Mouse (Mus musculus) large intestine, adult 2 months (tissue): ENCODE measurements at regions not wholly inside any gene's neighbourhood (a gene's known extent, or its start where the extent isn't known, plus 50 kb on each side); places are given as distances from the start of the nearest gene placed in this dataset.
A peak's percentile ranks its signal among the peaks of the same experiment; 100 is the strongest.

ENCODE experiments used
- DNase-seq: peaks from one replicate; pipeline ENCODE4 v3.0.0-alpha.2; 2012; ENCODE audit warnings: low read depth, low spot score
- WGBS: fragments of 180-500 bp; shearing (Covaris S2); methylation state at CpG from one replicate; pipeline ENCODE4 v1.1.7; 2018; 5-methylcytosine and 5-hydroxymethylcytosine counted together

GRCm38 (mm10) chr12:14415543-14416181 is 263.8 kb upstream of the Fam84a start:
- WGBS, result 63% methylated on average over 3 of the region's 3 CpGs
- DNase-seq, result no peak

DNA sequence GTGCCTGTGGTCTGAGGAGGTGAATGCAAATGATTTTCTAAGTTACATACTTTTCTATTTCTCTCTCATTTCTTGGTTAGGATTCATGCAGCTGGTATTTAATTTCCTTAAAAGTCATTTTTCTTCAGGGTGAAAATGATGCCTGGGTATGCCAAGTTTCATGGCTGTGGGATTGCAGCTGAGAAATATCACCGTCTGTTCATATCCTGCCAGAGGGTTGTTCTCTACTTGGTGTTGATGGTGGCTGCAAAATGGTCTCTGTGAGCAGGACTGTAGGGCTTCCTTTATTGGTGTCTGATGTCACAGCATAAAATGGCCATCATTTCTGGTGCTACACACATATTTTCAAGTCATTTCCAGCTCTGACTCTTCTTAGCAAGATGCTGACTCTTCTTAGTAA is 259.2 kb upstream of the Fam84a start:
- whole genome bisulfite sequencing, result 87% methylated on average over 1 of the region's 1 CpGs
- DNase-seq, result no peak

DNA sequence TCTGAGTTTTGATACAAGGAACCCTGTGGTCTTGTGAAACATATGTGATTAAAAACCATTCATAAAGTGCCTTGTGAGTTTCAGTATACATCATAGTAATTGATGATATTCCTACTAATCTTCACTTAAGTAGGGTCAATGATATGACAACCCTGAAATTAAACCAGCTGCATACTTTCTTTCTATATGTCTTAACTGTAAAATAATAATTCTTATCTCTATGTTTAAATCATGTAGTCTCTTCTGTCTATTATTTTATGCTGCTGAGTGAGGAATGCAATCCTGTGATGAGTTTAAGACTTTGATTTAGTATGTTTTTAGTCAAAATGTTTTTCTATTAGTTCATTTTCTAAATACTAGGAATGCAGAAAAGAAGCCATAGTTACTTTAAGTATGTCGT is 253.9 kb upstream of the Fam84a start:
- WGBS, result 72% methylated on average over 1 of the region's 1 CpGs
- no peak for DNase-seq

DNA sequence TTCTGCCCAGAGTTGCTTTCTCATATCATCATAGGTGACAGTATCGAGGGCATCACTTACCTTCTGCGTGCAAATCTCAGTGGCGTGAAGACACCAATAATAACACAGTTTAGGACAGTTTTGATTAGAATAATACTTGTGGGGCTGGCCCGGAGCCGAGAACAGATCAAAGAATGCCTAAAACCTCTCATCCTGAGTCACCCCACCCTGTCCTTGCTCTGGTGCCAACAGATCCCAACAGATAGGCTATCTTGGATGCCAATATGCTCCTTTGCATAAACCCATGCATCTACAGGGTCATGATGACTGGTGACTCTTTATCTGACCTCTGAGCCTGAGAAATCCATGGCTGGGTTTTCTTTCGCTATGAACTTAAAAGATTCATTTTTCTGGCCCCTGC is 224.4 kb upstream of the Fam84a start:
- DNase-seq, result no peak
- WGBS, result 93% methylated on average over 6 of the region's 6 CpGs

GRCm38 (mm10) chr12:14338244-14338799 is 186.5 kb upstream of the Fam84a start:
- WGBS, result 25% methylated on average over 5 of the region's 5 CpGs
- DNase-seq, result no peak

DNA sequence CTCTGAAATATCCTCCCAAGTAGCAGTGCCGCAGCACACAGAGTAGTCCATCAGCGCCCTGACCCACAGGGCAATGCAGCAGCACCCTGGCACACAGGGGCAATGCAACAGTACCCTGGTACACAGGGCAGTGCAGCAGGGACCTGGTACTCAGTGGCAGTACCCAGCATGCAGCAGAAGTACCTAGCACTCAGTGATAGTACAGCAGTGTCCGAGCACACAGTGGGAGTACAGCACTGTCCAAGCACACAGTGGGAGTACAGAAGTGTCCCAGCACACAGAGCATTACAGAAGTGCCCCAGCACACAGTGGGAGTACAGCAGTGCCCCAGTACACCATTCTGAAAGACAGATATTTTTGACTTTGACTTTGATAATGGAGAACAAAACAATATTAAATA is 186.0 kb upstream of the Fam84a start:
- DNase-seq, result no peak
- WGBS, result 72% methylated on average over 3 of the region's 3 CpGs

DNA sequence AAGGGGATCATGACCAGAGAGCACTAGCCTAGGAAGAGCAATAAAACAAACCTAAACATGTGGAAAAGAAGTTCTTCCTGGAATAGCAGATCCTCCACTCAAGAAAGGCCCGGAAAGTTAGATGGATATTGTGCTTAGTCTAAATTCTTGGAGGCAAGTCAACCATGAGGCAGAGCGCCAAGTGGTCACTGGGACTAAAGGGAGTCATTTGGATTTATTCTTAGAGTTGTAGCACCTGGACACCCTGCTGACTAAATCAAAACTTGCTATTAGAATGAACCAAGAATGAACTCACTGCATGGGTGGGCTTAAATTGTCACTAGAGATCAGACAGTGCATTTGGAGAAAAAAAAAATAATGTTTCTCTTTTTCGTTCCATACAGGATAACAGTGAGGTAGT is 166.8 kb upstream of the Fam84a start:
- 58% methylated on average over 3 of the region's 3 CpGs for WGBS

DNA sequence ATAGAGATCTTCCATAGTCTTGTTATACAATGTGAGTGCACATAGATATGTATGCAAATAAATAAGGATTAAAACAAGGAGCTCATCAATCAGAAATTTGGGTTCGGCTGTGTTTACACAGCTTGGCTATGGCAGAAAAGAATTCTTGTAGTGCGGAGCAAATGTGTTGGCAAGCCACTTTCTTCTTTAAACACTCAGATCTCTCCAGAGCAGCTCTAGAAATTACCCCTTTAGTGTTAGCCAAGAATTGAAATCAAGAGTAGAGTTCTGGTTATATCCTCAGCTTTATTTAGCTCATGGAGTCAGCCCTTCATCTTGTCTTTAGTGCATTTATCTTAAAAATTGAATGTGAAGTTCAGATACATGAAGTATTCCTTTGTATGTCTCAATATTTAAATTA is 164.5 kb upstream of the Fam84a start:
- 39% methylated on average over 2 of the region's 2 CpGs for WGBS
- no peak for DNase-seq

More for the DNA sequence above, 166.8 kb upstream of the Fam84a start:
- DNase-seq, result no peak

DNA sequence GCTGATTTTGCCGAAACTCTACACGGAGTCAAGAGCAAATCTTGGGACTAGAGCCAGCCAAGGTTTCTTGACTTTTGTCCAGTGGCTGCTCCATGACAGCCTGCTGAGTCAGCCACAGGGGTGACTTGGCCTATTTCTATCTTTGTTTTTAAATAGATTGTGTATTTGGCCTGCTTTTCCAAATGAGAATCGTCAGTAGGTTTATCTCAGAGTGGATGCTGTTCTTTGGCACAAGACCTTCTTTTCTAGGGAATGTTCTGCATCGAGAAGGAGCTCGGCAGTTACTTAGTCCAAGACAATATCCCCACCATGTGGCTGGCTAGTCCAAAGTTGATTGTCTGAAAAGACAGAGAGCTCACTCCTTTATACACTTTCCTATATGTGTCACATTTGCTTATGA is 163.9 kb upstream of the Fam84a start:
- WGBS, result 27% methylated on average over 5 of the region's 5 CpGs
- DNase-seq, result no peak

- 37% methylated on average over 2 of the region's 2 CpGs for WGBS
- DNase-seq, result no peak
Observed at GRCm38 (mm10) chr12:14302366-14302930, 150.6 kb upstream of the Fam84a start.

GRCm38 (mm10) chr12:14301676-14302365 is 150.0 kb upstream of the Fam84a start:
- DNase-seq, result no peak
- 34% methylated on average over 2 of the region's 2 CpGs for whole genome bisulfite sequencing

DNA sequence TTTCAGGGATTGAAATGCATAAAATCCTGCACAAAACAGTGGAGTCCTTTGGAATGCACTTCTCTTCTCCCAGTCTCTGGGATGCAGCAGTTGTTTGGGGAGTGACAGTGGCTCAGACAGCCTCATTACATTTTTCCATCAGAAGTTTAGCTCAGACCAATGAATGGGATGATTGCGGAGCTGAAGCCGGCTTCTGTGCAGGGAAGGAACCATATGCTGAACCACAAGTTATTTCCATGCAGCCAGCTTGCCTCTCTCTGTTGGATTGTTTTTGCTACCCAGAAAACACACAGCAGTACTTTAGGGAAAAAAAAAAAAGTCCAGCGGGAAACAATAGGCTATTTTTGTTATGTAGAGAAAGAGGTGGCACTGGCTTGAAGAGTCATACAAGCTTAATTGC is 140.2 kb upstream of the Fam84a start:
- WGBS, result 37% methylated on average over 3 of the region's 3 CpGs
- DNase-seq, result no peak

DNA sequence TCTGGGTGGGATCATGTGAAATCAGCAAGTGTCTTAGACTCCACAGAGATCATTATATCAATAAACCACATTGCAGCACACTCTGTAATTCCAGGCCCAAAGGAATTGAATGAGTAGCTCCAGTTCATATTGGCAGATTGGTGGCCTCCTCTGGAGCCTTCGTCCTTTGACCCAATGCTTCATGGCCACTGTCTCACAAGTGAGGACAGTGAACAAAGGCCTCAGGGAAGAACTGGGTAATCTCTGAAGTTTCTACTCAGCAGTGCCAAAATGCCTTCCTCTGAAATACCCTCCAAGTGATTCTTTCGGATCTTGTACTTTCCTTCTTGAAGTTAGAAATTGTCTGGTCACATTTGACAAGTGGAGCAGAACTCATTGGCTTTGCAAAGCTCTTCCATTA is 135.8 kb upstream of the Fam84a start:
- DNase-seq, result no peak
- WGBS, result 92% methylated on average over 2 of the region's 2 CpGs

DNA sequence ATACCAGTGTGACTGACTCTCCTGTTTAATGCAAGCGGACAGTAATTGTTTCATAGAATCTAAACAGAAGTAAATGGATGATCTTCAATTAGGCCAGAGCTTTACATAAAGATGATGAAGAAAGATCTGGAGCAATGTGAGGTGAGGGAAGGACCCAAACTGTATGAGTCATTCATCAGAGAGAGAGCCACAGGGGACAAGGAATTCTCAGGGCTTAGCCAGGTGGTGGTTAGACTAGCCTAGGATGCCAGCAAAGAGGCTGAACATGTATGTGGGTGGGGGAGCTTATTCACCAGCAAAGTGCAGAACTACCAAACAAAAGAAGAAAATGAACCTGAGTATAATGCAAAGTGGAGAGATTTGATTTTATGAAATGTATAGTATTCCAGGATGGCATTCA is 134.8 kb upstream of the Fam84a start:
- 40% methylated on average over 1 of the region's 1 CpGs for WGBS
- DNase-seq, result no peak

GRCm38 (mm10) chr12:14285870-14286535 is 134.1 kb upstream of the Fam84a start:
- DNase-seq, result peak; percentile 51
- WGBS, result 46% methylated on average over 2 of the region's 2 CpGs

- DNase-seq, result no peak
- 63% methylated on average over 4 of the region's 4 CpGs for WGBS
Observed at GRCm38 (mm10) chr12:14283106-14283692, 131.3 kb upstream of the Fam84a start.

GRCm38 (mm10) chr12:14275265-14275664 is 123.4 kb upstream of the Fam84a start:
- DNase-seq, result no peak

GRCm38 (mm10) chr12:14274796-14275195 is 122.9 kb upstream of the Fam84a start:
- WGBS, result 94% methylated on average over 5 of the region's 5 CpGs
- no peak for DNase-seq

DNA sequence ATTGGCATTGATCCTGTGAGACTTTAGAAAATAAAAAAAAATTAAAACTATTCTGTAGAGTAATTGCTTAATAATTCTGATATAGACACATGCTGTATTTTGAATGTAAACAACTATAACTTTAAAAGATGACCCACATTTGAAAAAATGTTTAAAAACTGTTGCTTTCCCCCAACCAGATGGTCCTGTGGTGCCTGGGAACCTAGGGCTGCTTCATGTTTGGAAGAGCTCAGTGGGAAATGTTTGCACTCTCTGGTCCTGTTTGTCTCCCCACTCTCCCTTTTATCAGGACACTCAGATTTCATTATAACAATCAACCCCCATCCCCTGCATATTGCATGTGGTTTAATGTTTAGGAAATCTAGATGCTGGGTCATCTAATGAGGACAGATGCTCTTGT is 119.4 kb upstream of the Fam84a start:
- no peak for DNase-seq

GRCm38 (mm10) chr12:14261102-14261501 is 109.2 kb upstream of the Fam84a start:
- 75% methylated on average over 2 of the region's 2 CpGs for WGBS

More at GRCm38 (mm10) chr12:14261102-14261501, 109.2 kb upstream of the Fam84a start:
- DNase-seq, result no peak
